Mouse (Mus musculus): ENCODE results near the gene Spo11. TPM values are rescaled to one million over a fixed set of nuclear protein-coding genes. Genes with fewer than 3 reads are reported as not detected.

Gene Spo11
- total and polyA plus RNA-seq, 2 experiments from 2014 or later = 0.18 TPM; not detected in 1

DNA sequence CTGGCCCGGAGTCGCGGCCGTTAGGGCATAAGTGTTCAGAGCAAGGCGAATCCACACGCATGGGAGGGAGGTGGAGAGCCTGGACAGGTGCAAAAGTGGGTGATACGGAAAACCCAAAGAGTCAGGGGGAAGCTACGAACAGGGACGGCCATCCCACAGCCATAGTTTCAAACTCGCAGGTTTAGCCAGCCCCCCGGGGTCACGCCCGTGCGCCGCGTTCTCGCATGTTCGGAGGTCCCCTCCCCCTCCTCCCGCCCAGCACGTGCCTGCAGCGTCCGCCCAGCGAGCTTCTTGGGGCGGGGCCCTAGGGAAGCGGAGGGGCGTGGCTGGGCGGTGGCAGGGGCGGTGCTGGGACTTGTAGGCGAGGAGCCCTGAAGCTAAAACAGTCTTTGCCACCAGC is 42.3 kb downstream of the Spo11 start:
- Histone ChIP-seq H3K4me3 (ENCODE audit: low read depth, low read length) (peak overlapping the region; percentile 39), H3K9ac (replicated peaks; ENCODE audit: low read depth, low read length) (0 out of 2 replicates have a peak overlapping the region, but pooled peaks have one; percentile 28), H3K4me2 (ENCODE audit: low read depth, low read length) (peak overlapping the region; percentile 74), H3K36me3 (replicated peaks; ENCODE audit: control insufficient read depth, insufficient read depth, low read length) (peaks cover 9% of the 10 kb centered on the region), H3K27ac (ENCODE audit: low read depth) (peak overlapping the region; percentile 83), H3K27me3 (ENCODE audit: control insufficient read depth, insufficient read depth, low read length) (no peaks in the 10 kb centered on the region), H3K4me1 (ENCODE audit: control insufficient read depth, insufficient read depth) (peaks cover 37% of the 10 kb centered on the region), H3K9me3 (replicated peaks; ENCODE audit: control insufficient read depth, low read length) (no peaks in the 10 kb centered on the region)
- peak; percentile 90 for TF ChIP-seq EP300 (IDR thresholded peaks at IDR 0.05; ENCODE audit: low read depth)
- no peak for TF ChIP-seq CTCF (IDR thresholded peaks at IDR 0.05; ENCODE audit: low read depth)
- ATAC-seq (ENCODE audit: insufficient read depth, low read depth) (peak; percentile 69), DNase-seq (ENCODE audit: low spot score) (peak; percentile 86)
- WGBS = under 1% methylated on average over 26 of the region's 29 CpGs

DNA sequence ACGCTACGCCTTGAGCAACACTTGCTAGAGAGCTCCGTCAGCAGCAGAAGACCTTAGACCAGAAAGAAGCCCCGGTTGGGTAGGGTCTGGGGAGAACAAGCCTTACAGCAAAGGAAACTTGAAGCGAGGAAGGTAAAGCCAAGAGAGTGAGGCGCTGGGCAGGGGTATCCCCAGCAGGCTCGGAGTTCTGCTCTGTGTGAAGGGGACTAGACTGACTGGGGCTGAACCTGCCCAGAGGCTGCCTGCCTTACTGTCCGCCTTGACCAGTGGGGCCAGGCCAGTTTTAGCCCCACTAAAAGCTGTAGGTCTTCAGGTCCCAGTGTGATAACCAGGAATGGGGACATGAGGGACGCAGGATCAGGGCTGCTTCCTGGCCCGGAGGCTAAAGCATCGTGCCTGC is 42.9 kb downstream of the Spo11 start, which contains the start of gene Rbm38:
Rbm38 (plus strand) TSS at position 69 of the 400 bp plus-strand sequence.
- Histone ChIP-seq H3K9ac (replicated peaks; ENCODE audit: low read depth, low read length) (0 out of 2 replicates have a peak within 1 kb of the TSS, but pooled peaks have one; percentile 28), H3K27me3 (ENCODE audit: control insufficient read depth, insufficient read depth, low read length) (no peaks in the 10 kb centered on the region), H3K27ac (ENCODE audit: low read depth) (peak within 1 kb of the TSS; percentile 83), H3K9me3 (replicated peaks; ENCODE audit: control insufficient read depth, low read length) (no peaks in the 10 kb centered on the region), H3K4me1 (ENCODE audit: control insufficient read depth, insufficient read depth) (peaks cover 43% of the 10 kb centered on the region), H3K4me3 (ENCODE audit: low read depth, low read length) (peak within 1 kb of the TSS; percentile 39), H3K4me2 (ENCODE audit: low read depth, low read length) (peak within 1 kb of the TSS; percentile 94), H3K36me3 (replicated peaks; ENCODE audit: control insufficient read depth, insufficient read depth, low read length) (peaks cover 5% of the 10 kb centered on the region; the same call in 1 of the 2 replicates)
- ATAC-seq (ENCODE audit: insufficient read depth, low read depth) (no peak), DNase-seq (ENCODE audit: low spot score) (no peak)
- TF ChIP-seq CTCF (IDR thresholded peaks at IDR 0.05; ENCODE audit: low read depth) (no peak), EP300 (IDR thresholded peaks at IDR 0.05; ENCODE audit: low read depth) (no peak)
- 46% methylated on average over 11 of the region's 11 CpGs for WGBS

DNA sequence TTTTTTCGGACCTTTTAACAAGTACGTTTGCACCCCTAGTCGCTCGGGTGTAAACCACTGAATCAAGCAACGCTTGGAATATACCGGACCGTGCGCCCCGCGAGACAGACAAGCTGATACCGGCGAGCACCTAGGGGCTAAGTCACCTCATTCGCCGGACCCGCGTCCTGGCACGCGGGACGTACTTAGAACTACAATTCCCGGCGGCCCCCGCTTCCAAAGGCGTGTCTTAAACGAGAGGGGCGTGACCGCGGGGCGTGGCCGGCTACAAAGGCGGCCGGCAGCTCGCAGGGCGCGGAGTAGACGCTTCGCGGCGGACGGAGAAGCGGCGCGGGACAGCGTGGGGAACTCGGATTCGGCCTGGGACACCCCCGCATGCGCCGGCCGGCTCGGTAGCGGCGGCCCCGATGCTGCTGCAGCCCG is 44.1 kb downstream of the Spo11 start:
- Histone ChIP-seq H3K4me1 (ENCODE audit: control insufficient read depth, insufficient read depth) (peaks cover 55% of the 10 kb centered on the region), H3K4me3 (ENCODE audit: low read depth, low read length) (peak overlapping the region; percentile 87), H3K4me2 (ENCODE audit: low read depth, low read length) (peak overlapping the region; percentile 94), H3K36me3 (replicated peaks; ENCODE audit: control insufficient read depth, insufficient read depth, low read length) (0 out of 2 replicates have a peak, but pooled peaks cover 12% of the 10 kb centered on the region), H3K9me3 (replicated peaks; ENCODE audit: control insufficient read depth, low read length) (no peaks in the 10 kb centered on the region), H3K27me3 (ENCODE audit: control insufficient read depth, insufficient read depth, low read length) (no peaks in the 10 kb centered on the region), H3K9ac (replicated peaks; ENCODE audit: low read depth, low read length) (peak overlapping the region; percentile 68), H3K27ac (ENCODE audit: low read depth) (peak overlapping the region; percentile 81)
- no peak for TF ChIP-seq CTCF (IDR thresholded peaks at IDR 0.05; ENCODE audit: low read depth)
- TF ChIP-seq EP300 (IDR thresholded peaks at IDR 0.05; ENCODE audit: low read depth) = no peak
- peak; percentile 87 for DNase-seq (ENCODE audit: low spot score)
- peak; percentile 73 for ATAC-seq (ENCODE audit: insufficient read depth, low read depth)
- WGBS = under 1% methylated on average over 54 of the region's 54 CpGs

DNA sequence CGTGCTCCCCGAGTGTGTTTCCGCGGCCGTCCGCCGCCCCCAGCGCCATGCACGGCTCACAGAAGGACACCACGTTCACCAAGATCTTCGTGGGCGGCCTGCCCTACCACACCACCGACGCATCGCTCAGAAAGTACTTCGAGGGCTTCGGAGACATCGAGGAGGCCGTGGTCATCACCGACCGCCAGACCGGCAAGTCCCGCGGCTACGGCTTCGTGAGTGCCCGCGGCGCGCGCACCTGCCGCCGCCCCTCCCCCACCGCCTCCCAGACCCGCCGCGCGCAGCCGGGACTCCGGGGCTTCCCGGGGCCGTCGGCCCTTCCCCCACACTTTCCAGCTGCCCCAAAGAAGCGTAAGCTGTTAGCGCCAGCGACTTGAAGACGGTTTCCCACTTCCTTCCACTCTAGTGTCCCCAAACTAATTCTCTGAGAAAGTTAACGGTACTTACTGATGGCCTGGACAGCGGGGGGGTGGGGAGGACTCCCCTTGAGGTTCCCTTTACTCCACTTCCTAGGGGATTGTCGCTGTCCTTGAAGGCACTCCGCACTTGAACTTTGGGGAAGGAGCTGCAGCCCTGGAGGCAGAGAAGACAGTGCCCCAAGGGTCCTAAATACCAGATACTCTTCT is 44.7 kb downstream of the Spo11 start:
- Histone ChIP-seq H3K4me2 (ENCODE audit: low read depth, low read length) (peak overlapping the region; percentile 94), H3K9me3 (replicated peaks; ENCODE audit: control insufficient read depth, low read length) (no peaks in the 10 kb centered on the region), H3K27ac (ENCODE audit: low read depth) (peak overlapping the region; percentile 81), H3K4me3 (ENCODE audit: low read depth, low read length) (peak overlapping the region; percentile 87), H3K4me1 (ENCODE audit: control insufficient read depth, insufficient read depth) (peaks cover 60% of the 10 kb centered on the region), H3K9ac (replicated peaks; ENCODE audit: low read depth, low read length) (peak overlapping the region; percentile 68), H3K27me3 (ENCODE audit: control insufficient read depth, insufficient read depth, low read length) (no peaks in the 10 kb centered on the region), H3K36me3 (replicated peaks; ENCODE audit: control insufficient read depth, insufficient read depth, low read length) (0 out of 2 replicates have a peak, but pooled peaks cover 17% of the 10 kb centered on the region)
- WGBS = under 1% methylated on average over 51 of the region's 51 CpGs
- DNase-seq (ENCODE audit: low spot score) (no peak), ATAC-seq (ENCODE audit: insufficient read depth, low read depth) (peak; percentile 27; the same call in 1 of the 2 replicates)
- TF ChIP-seq EP300 (IDR thresholded peaks at IDR 0.05; ENCODE audit: low read depth) (no peak), CTCF (IDR thresholded peaks at IDR 0.05; ENCODE audit: low read depth) (no peak)

DNA sequence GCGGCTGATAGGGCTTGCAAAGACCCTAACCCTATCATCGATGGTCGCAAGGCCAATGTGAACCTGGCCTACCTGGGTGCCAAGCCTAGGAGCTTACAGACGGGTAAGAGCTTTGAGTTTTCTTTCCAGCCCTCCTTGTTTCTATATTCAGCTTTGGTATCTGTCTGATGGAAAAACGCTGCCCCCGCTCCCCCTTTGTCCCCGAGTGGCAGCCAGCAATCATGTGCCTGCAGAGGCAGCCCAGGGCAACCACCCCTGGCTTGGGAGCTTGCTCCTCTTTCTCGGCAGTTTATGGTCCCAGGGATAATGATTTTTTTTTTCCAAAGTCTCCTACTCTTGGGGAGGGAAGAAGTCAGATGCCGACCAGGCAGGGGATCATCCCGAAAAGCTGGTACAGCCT is 45.3 kb downstream of the Spo11 start:
- H3K4me1 ChIP-seq (ENCODE audit: control insufficient read depth, insufficient read depth) = peaks cover 67% of the 10 kb centered on the region

More for the DNA sequence above, 45.3 kb downstream of the Spo11 start:
- H3K9me3 ChIP-seq (replicated peaks; ENCODE audit: control insufficient read depth, low read length) = no peaks in the 10 kb centered on the region
- H3K4me3 ChIP-seq (ENCODE audit: low read depth, low read length) = peak overlapping the region; percentile 87
- H3K36me3 ChIP-seq (replicated peaks; ENCODE audit: control insufficient read depth, insufficient read depth, low read length) = peaks cover 21% of the 10 kb centered on the region; the same call in 1 of the 2 replicates
- H3K4me2 ChIP-seq (ENCODE audit: low read depth, low read length) = peak overlapping the region; percentile 94
- 27% methylated on average over 10 of the region's 10 CpGs for WGBS
- DNase-seq (ENCODE audit: low spot score) (no peak), ATAC-seq (ENCODE audit: insufficient read depth, low read depth) (no peak)
- no peaks in the 10 kb centered on the region for H3K27me3 ChIP-seq (ENCODE audit: control insufficient read depth, insufficient read depth, low read length)
- peak overlapping the region; percentile 68 for H3K9ac ChIP-seq (replicated peaks; ENCODE audit: low read depth, low read length)
- 0 out of 2 replicates have a peak, but pooled peaks have one; percentile 40 for TF ChIP-seq EP300 (IDR thresholded peaks at IDR 0.05; ENCODE audit: low read depth)
- no peak for TF ChIP-seq CTCF (IDR thresholded peaks at IDR 0.05; ENCODE audit: low read depth)
- peak overlapping the region; percentile 81 for H3K27ac ChIP-seq (ENCODE audit: low read depth)
